Mouse (Mus musculus) embryonic fibroblast, embryonic 13.5 days (primary cell): ENCODE results near the gene Ppia. TPM values are rescaled to one million over a fixed set of nuclear protein-coding genes. Genes with fewer than 3 reads are reported as not detected.
A peak's percentile ranks its signal among the peaks of the same experiment; 100 is the strongest.

Experiments
- H3K27ac ChIP-seq: 2 replicates; pipeline ENCODE4 v1.5.1; 2012; ENCODE audit warnings: low read length, control low read depth, inconsistent platforms; ENCODE audit not compliant: insufficient read depth
- H3K4me1 ChIP-seq: 2 replicates; pipeline ENCODE4 v1.6.1; 2011; ENCODE audit warnings: low read length; ENCODE audit not compliant: control insufficient read depth, insufficient read depth
- H3K4me3 ChIP-seq: 2 replicates; pipeline ENCODE4 v1.5.1; 2011; ENCODE audit warnings: mild to moderate bottlenecking, control low read depth, low read length; ENCODE audit not compliant: insufficient read depth
- CTCF ChIP-seq: IDR thresholded peaks from 2 replicates; pipeline ENCODE4 v1.5.1; 2011; ENCODE audit warnings: mild to moderate bottlenecking, control low read depth, low read length, moderate library complexity, borderline replicate concordance; ENCODE audit not compliant: insufficient read depth
- POLR2A ChIP-seq: IDR thresholded peaks from 2 replicates; pipeline ENCODE4 v1.6.1; 2011; ENCODE audit warnings: low read depth, mild to moderate bottlenecking, control low read depth, low read length, moderate library complexity
- polyA plus RNA-seq: library from polyadenylated mRNA; stranded (reverse); fragments of >200 nt; gene quantifications from 2 replicates; pipeline ENCODE4 v1.2.4, GENCODE M21; 2011; ENCODE audit warnings: low read depth; ENCODE audit not compliant: missing spikeins, insufficient read length

Gene Ppia
- polyA plus RNA-seq, 1 experiment = 2,412 TPM

GRCm38 (mm10) chr11:6388726-6389413 is 26.4 kb upstream of the Ppia start, which contains the start of gene Zmiz2:
TSS of gene Zmiz2 (plus strand) at chr11:6389074.
- TF ChIP-seq CTCF = no peak
- peak; percentile 96 for TF ChIP-seq POLR2A
- Histone ChIP-seq H3K4me3 (peak within 1 kb of the TSS; percentile 81), H3K4me1 (no peaks in the 10 kb centered on the region), H3K27ac (peak within 1 kb of the TSS; percentile 66)

GRCm38 (mm10) chr11:6389483-6389921 is 25.7 kb upstream of the Ppia start:
- H3K4me3 ChIP-seq = peak overlapping the region; percentile 81
- H3K27ac ChIP-seq = no peak overlapping the region
- TF ChIP-seq CTCF = no peak
- TF ChIP-seq POLR2A = no peak
- H3K4me1 ChIP-seq = no peaks in the 10 kb centered on the region

GRCm38 (mm10) chr11:6390376-6391053 is 24.7 kb upstream of the Ppia start:
- no peak for TF ChIP-seq POLR2A
- TF ChIP-seq CTCF = no peak
- Histone ChIP-seq H3K4me1 (no peaks in the 10 kb centered on the region), H3K4me3 (no peak overlapping the region), H3K27ac (no peak overlapping the region)

- no peak overlapping the region for H3K4me3 ChIP-seq
- no peaks in the 10 kb centered on the region for H3K4me1 ChIP-seq
- no peak for TF ChIP-seq CTCF
- no peak for TF ChIP-seq POLR2A
- no peak overlapping the region for H3K27ac ChIP-seq
Observed at GRCm38 (mm10) chr11:6391516-6392276, 23.5 kb upstream of the Ppia start.

- TF ChIP-seq POLR2A = no peak
- TF ChIP-seq CTCF = no peak
- Histone ChIP-seq H3K4me3 (no peak overlapping the region), H3K27ac (no peak overlapping the region), H3K4me1 (no peaks in the 10 kb centered on the region)
Observed at GRCm38 (mm10) chr11:6392857-6393256, 22.4 kb upstream of the Ppia start.

- no peak overlapping the region for H3K27ac ChIP-seq
- no peaks in the 10 kb centered on the region for H3K4me1 ChIP-seq
- TF ChIP-seq CTCF (no peak), POLR2A (no peak)
- no peak overlapping the region for H3K4me3 ChIP-seq
Observed at GRCm38 (mm10) chr11:6393866-6394265, 21.4 kb upstream of the Ppia start.

- TF ChIP-seq POLR2A (no peak), CTCF (no peak)
- no peaks in the 10 kb centered on the region for H3K4me1 ChIP-seq
- H3K27ac ChIP-seq = no peak overlapping the region
- H3K4me3 ChIP-seq = no peak overlapping the region
Observed at GRCm38 (mm10) chr11:6395565-6395964, 19.7 kb upstream of the Ppia start.

- H3K4me3 ChIP-seq = no peak overlapping the region
- no peak overlapping the region for H3K27ac ChIP-seq
- TF ChIP-seq POLR2A (no peak), CTCF (no peak)
- no peaks in the 10 kb centered on the region for H3K4me1 ChIP-seq
Observed at GRCm38 (mm10) chr11:6398141-6398540, 17.1 kb upstream of the Ppia start.

GRCm38 (mm10) chr11:6402515-6403510 is 12.4 kb upstream of the Ppia start:
- TF ChIP-seq CTCF = peak; percentile 82
- no peak for TF ChIP-seq POLR2A
- H3K4me3 ChIP-seq = no peak overlapping the region
- H3K4me1 ChIP-seq = peaks cover 8% of the 10 kb centered on the region
- H3K27ac ChIP-seq = no peak overlapping the region
